Mouse (Mus musculus) MEL (cell line): ENCODE results near the gene Cysltr1. TPM values are rescaled to one million over a fixed set of nuclear protein-coding genes. Genes with fewer than 3 reads are reported as not detected.
A peak's percentile ranks its signal among the peaks of the same experiment; 100 is the strongest.

ENCODE experiments used
- DNase-seq: peaks from one replicate; pipeline ENCODE4 v3.0.0; 2011; ENCODE audit warnings: low read depth, low spot score
- H3K27ac ChIP-seq: 2 replicates; pipeline ENCODE4 v1.5.1; 2012; ENCODE audit warnings: low read depth, mild to moderate bottlenecking, control low read depth, low read length, moderate library complexity; ENCODE audit not compliant: control insufficient read depth
- H3K27me3 ChIP-seq, 2 experiments: fragments of 150-350 bp in 1 of 2; sonication (generic) in 1 of 2; 2 replicates each; pipeline ENCODE4 v1.6.1; 2012; ENCODE audit warnings: low read length in 2 of 2, mild to moderate bottlenecking in 2 of 2, improper control_type of control experiment in 1 of 2, moderate library complexity in 1 of 2; ENCODE audit not compliant: insufficient read depth in 2 of 2, control insufficient read depth in 1 of 2
- H3K36me3 ChIP-seq, 2 experiments: 2 replicates each; pipeline ENCODE4 v1.6.1; 2012 to 2014; ENCODE audit warnings: low read length in 2 of 2, improper control_type of control experiment in 1 of 2, inconsistent platforms in 1 of 2, mild to moderate bottlenecking in 1 of 2; ENCODE audit not compliant: insufficient read depth in 2 of 2, control insufficient read depth in 1 of 2
- H3K4me1 ChIP-seq, 2 experiments: fragments of 150-350 bp in 1 of 2; sonication (generic) in 1 of 2; 2 replicates each; pipeline ENCODE4 v1.6.1; 2012; ENCODE audit warnings: low read length in 2 of 2, improper control_type of control experiment in 1 of 2, mild to moderate bottlenecking in 1 of 2; ENCODE audit not compliant: insufficient read depth in 2 of 2, control insufficient read depth in 1 of 2
- H3K4me3 ChIP-seq, 2 experiments: fragments of 150-350 bp in 1 of 2; sonication (generic) in 1 of 2; 2 replicates each; pipeline ENCODE4 v1.5.1; 2012; ENCODE audit warnings: low read depth in 2 of 2, low read length in 2 of 2, mild to moderate bottlenecking in 2 of 2, moderate library complexity in 2 of 2, control low read depth in 1 of 2, improper control_type of control experiment in 1 of 2; ENCODE audit not compliant: control insufficient read depth in 1 of 2, insufficient read depth in 1 of 2
- H3K79me2 ChIP-seq: 2 replicates; pipeline ENCODE4 v1.6.1; 2012; ENCODE audit warnings: mild to moderate bottlenecking, low read length, moderate library complexity; ENCODE audit not compliant: control insufficient read depth, poor library complexity, insufficient read depth
- H3K9ac ChIP-seq: 2 replicates; pipeline ENCODE4 v1.6.1; 2012; ENCODE audit warnings: low read depth, mild to moderate bottlenecking, control low read depth, low read length, moderate library complexity; ENCODE audit not compliant: control insufficient read depth, poor library complexity, severe bottlenecking
- H3K9me3 ChIP-seq: fragments of 150-350 bp; sonication (generic); replicated peaks from 2 replicates; pipeline ENCODE4 v1.6.1; 2012; ENCODE audit warnings: mild to moderate bottlenecking, low read length, improper control_type of control experiment, moderate library complexity; ENCODE audit not compliant: insufficient read depth
- BHLHE40 ChIP-seq: IDR thresholded peaks from 2 replicates; pipeline ENCODE4 v1.6.1; 2012; ENCODE audit warnings: low read depth, mild to moderate bottlenecking, inconsistent platforms, low read length, improper control_type of control experiment, borderline replicate concordance
- CHD2 ChIP-seq: IDR thresholded peaks from 2 replicates; pipeline ENCODE4 v1.6.1; 2011; ENCODE audit warnings: low read length, improper control_type of control experiment
- ELF1 ChIP-seq: IDR thresholded peaks from 2 replicates; pipeline ENCODE4 v1.6.1; 2014; ENCODE audit warnings: low read depth, mild to moderate bottlenecking, inconsistent platforms, low read length, improper control_type of control experiment, moderate library complexity
- EP300 ChIP-seq, 2 experiments: IDR thresholded peaks; 2 replicates each; pipeline ENCODE4 v1.6.1; 2011; ENCODE audit warnings: improper control_type of control experiment in 2 of 2, low read length in 2 of 2, low read depth in 1 of 2, mild to moderate bottlenecking in 1 of 2
- ETS1 ChIP-seq: IDR thresholded peaks from 2 replicates; pipeline ENCODE4 v1.6.1; 2012; ENCODE audit warnings: low read depth, mild to moderate bottlenecking, inconsistent platforms, low read length, improper control_type of control experiment, moderate library complexity
- JUND ChIP-seq: IDR thresholded peaks from 2 replicates; pipeline ENCODE4 v1.6.1; 2011; ENCODE audit warnings: low read depth, mild to moderate bottlenecking, improper control_type of control experiment, low read length
- KAT2A ChIP-seq: conservative IDR thresholded peaks from 2 replicates; pipeline ENCODE4 v1.6.1; 2012; ENCODE audit warnings: low read depth, low read length, improper control_type of control experiment, inconsistent platforms
- MAZ ChIP-seq: IDR thresholded peaks from 2 replicates; pipeline ENCODE4 v1.6.1; 2012; ENCODE audit warnings: low read depth, mild to moderate bottlenecking, inconsistent platforms, low read length, improper control_type of control experiment
- MYC ChIP-seq: IDR thresholded peaks from 2 replicates; pipeline ENCODE4 v1.6.1; 2011; ENCODE audit warnings: low read depth, mild to moderate bottlenecking, low read length, improper control_type of control experiment, moderate library complexity
- NELFE ChIP-seq: IDR thresholded peaks from 2 replicates; pipeline ENCODE4 v1.6.1; 2011; ENCODE audit warnings: low read depth, low read length, improper control_type of control experiment
- NRF1 ChIP-seq: IDR thresholded peaks from 2 replicates; pipeline ENCODE4 v1.6.1; 2014; ENCODE audit warnings: low read depth, mild to moderate bottlenecking, inconsistent platforms, low read length, improper control_type of control experiment, moderate library complexity; ENCODE audit not compliant: poor library complexity, insufficient read depth, severe bottlenecking
- POLR2AphosphoS5 ChIP-seq: IDR thresholded peaks from 2 replicates; pipeline ENCODE4 v1.6.1; 2012; ENCODE audit warnings: low read depth, borderline replicate concordance, mild to moderate bottlenecking, inconsistent platforms, low read length, moderate library complexity, mixed read lengths
- SIN3A ChIP-seq: IDR thresholded peaks from 2 replicates; pipeline ENCODE4 v1.6.1; 2012; ENCODE audit warnings: low read length, improper control_type of control experiment, inconsistent platforms
- SMC3 ChIP-seq: IDR thresholded peaks from 2 replicates; pipeline ENCODE4 v1.6.1; 2011; ENCODE audit warnings: low read depth, low read length, improper control_type of control experiment
- TAL1 ChIP-seq: IDR thresholded peaks from 2 replicates; pipeline ENCODE4 v1.6.1; 2012; ENCODE audit warnings: mild to moderate bottlenecking, inconsistent platforms, low read length, moderate library complexity, mixed read lengths
- TCF12 ChIP-seq: IDR thresholded peaks from 2 replicates; pipeline ENCODE4 v1.6.1; 2014; ENCODE audit warnings: low read depth, mild to moderate bottlenecking, inconsistent platforms, low read length, improper control_type of control experiment, moderate library complexity
- ZC3H11A ChIP-seq: IDR thresholded peaks from 2 replicates; pipeline ENCODE4 v1.6.1; 2012; ENCODE audit warnings: low read depth, mild to moderate bottlenecking, inconsistent platforms, low read length, improper control_type of control experiment
- ZKSCAN1 ChIP-seq: IDR thresholded peaks from 2 replicates; pipeline ENCODE4 v1.6.1; 2012; ENCODE audit warnings: low read depth, mild to moderate bottlenecking, inconsistent platforms, low read length, improper control_type of control experiment, moderate library complexity
- ZMIZ1 ChIP-seq: IDR thresholded peaks from 2 replicates; pipeline ENCODE4 v1.6.1; 2012; ENCODE audit warnings: low read depth, mild to moderate bottlenecking, inconsistent platforms, low read length, improper control_type of control experiment, moderate library complexity
- polyA plus RNA-seq, 2 experiments: library from polyadenylated mRNA; stranded (reverse) in 1 of 2; unstranded in 1 of 2; fragments of >175 nt in 1 of 2; fragments of >200 nt in 1 of 2; gene quantifications; 2 replicates each; pipeline versions ENCODE4 v1.2.1 to v1.2.4; 2012; ENCODE audit warnings: low replicate concordance in 2 of 2, low read depth in 1 of 2; ENCODE audit not compliant: insufficient read length in 2 of 2, insufficient read depth in 1 of 2, missing spikeins in 1 of 2
- total RNA-seq: library from RNA; depleted of rRNA; stranded (reverse); fragments of 300-350 nt; gene quantifications from 2 replicates; pipeline ENCODE4 v1.2.3, GENCODE M21; 2012

Cysltr1 gene
- total and polyA plus RNA-seq, 3 experiments: 0.04 to 0.13 TPM; not detected in 1

GRCm38 (mm10) chrX:106623667-106624066, 20.2 kb upstream of the Cysltr1 start:
- Histone ChIP-seq H3K27ac (peak overlapping the region; percentile 22), H3K36me3 (peaks cover 0 to 3% of the 10 kb centered on the region in 2 experiments; a peak in 2 of 4 replicates), H3K79me2 (no peaks in the 10 kb centered on the region), H3K27me3 (no peaks in the 10 kb centered on the region), H3K9ac (no peak overlapping the region), H3K4me3 (no peak overlapping the region; a peak in 1 of 4 replicates), H3K4me1 (peaks cover 0 to 3% of the 10 kb centered on the region in 2 experiments; a peak in 1 of 4 replicates), H3K9me3 (no peaks in the 10 kb centered on the region)
- peak; percentile 73 for DNase-seq
- TF ChIP-seq ZMIZ1 (no peak), ZKSCAN1 (no peak), CHD2 (no peak), POLR2AphosphoS5 (no peak), TCF12 (no peak), KAT2A (no peak), EP300 (IDR thresholded peaks at IDR 0.05; ENCODE audit: low read depth in 1 of 2, low read length in 2 of 2) (peak; percentile 8 to 12; a peak in 1 of 4 replicates), ELF1 (no peak; the same call in 1 of the 2 replicates), MAZ (no peak), MYC (no peak), SMC3 (no peak), ZC3H11A (no peak), TAL1 (no peak), ETS1 (peak; percentile 47; the same call in 1 of the 2 replicates), BHLHE40 (peak; percentile 8; the same call in 1 of the 2 replicates), JUND (no peak), SIN3A (no peak), NRF1 (no peak)

- Histone ChIP-seq H3K36me3 (peaks cover 0 to 3% of the 10 kb centered on the region in 2 experiments; a peak in 2 of 4 replicates), H3K27me3 (no peaks in the 10 kb centered on the region), H3K27ac (no peak overlapping the region), H3K9ac (no peak overlapping the region), H3K4me1 (peaks cover 0 to 3% of the 10 kb centered on the region in 2 experiments; a peak in 1 of 4 replicates), H3K79me2 (no peaks in the 10 kb centered on the region), H3K4me3 (no peak overlapping the region), H3K9me3 (no peaks in the 10 kb centered on the region)
- DNase-seq: peak; percentile 49
- TF ChIP-seq NELFE (no peak), EP300 (IDR thresholded peaks at IDR 0.05; ENCODE audit: low read depth in 1 of 2, low read length in 2 of 2) (peak in 1 of 2 experiments; percentile 16; a peak in 1 of 4 replicates)
These were observed 19.0 kb upstream of the Cysltr1 start for GRCm38 (mm10) chrX:106622512-106622911.
